Mouse (Mus musculus): ENCODE results near the gene Otop2. TPM values are rescaled to one million over a fixed set of nuclear protein-coding genes. Genes with fewer than 3 reads are reported as not detected.

The Otop2 gene
- polyA plus RNA-seq, 1 experiment from 2014 or later: 0.20 TPM

DNA sequence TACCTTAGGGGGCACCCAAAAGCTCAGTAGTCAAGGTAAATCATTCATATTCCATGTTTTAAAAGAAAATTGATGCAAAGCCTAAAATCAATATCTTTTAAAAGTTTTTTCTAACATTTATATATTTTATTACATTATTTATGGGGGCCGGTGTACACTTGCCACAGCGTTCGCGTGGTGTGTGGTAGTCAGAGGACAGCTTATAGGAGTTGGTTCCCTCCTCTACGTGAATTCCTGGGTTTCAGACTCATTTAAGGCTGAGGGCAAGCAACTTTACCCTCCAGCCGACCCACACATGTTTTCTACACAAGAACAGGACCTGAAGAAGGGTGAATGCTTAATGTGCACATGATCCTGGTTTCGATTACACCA lies 29.4 kb upstream of the Otop2 start:
- Histone ChIP-seq H3K4me3 (peak overlapping the region; percentile 70), H3K9ac (peak overlapping the region; percentile 67), H3K27me3 (no peaks in the 10 kb centered on the region), H3K36me3 (no peaks in the 10 kb centered on the region), H3K4me1 (peaks cover 18% of the 10 kb centered on the region), H3K27ac (peak overlapping the region; percentile 71), H3K4me2 (peak overlapping the region; percentile 67), H3K9me3 (no peaks in the 10 kb centered on the region)
- WGBS: 18% methylated on average over 7 of the region's 7 CpGs
- no peak for ATAC-seq (ENCODE audit: insufficient number of reproducible peaks, insufficient read depth, low FRiP score, low TSS enrichment, low read depth)

DNA sequence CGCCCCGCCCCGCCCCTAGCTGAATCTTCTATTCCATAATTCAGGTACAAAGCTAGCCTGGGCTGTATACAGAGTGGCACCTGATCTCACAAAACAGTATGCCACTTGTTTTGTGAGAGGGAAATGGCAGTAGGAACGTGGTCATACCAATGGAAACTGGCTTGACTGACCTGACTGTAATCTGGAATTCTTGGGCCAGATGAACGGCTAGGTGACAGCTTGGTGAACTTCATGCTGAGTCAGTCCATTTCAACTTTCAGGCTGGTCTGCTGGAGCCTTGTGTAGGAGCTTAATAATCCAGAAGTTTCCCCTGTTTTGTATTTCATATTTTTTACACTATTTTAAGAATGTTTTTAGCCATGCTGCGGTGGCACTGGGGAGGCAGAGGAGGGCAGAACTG lies 28.8 kb upstream of the Otop2 start:
- ATAC-seq (ENCODE audit: insufficient number of reproducible peaks, insufficient read depth, low FRiP score, low TSS enrichment, low read depth): no peak
- peaks cover 18% of the 10 kb centered on the region for H3K4me1 ChIP-seq
- H3K9me3 ChIP-seq: no peaks in the 10 kb centered on the region
- H3K36me3 ChIP-seq: no peaks in the 10 kb centered on the region
- 77% methylated on average over 6 of the region's 6 CpGs for WGBS
- peak overlapping the region; percentile 70; the same call in 1 of the 2 replicates for H3K4me3 ChIP-seq
- H3K27me3 ChIP-seq: no peaks in the 10 kb centered on the region
- peak overlapping the region; percentile 67 for H3K4me2 ChIP-seq
- no peak overlapping the region for H3K9ac ChIP-seq
- no peak overlapping the region for H3K27ac ChIP-seq

DNA sequence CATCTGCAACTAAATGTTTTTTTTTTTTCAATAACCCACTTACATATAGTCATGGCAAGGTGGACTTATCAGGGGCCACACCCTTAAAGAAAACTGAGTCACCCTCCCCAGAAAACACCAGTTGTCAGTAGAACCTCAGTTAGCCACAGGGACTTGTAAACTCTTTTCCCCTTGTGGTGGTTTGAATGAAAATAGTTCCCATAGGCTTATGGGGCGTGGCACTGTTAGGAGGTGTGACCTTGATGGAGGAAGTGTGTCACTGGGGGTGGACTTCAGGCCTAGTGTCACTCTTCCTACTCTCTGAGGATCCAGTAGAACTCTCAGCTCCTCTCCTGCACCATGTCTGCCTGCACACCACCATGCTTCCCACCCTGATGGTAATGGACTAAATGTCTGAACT lies 27.2 kb upstream of the Otop2 start:
- no peak overlapping the region for H3K4me2 ChIP-seq
- no peak overlapping the region for H3K9ac ChIP-seq
- no peak overlapping the region for H3K4me3 ChIP-seq
- peaks cover 18% of the 10 kb centered on the region for H3K4me1 ChIP-seq
- H3K36me3 ChIP-seq: no peaks in the 10 kb centered on the region
- H3K9me3 ChIP-seq: no peaks in the 10 kb centered on the region
- WGBS: 52% methylated on average over 1 of the region's 1 CpGs
- no peaks in the 10 kb centered on the region for H3K27me3 ChIP-seq
- ATAC-seq (ENCODE audit: insufficient number of reproducible peaks, insufficient read depth, low FRiP score, low TSS enrichment, low read depth): no peak
- H3K27ac ChIP-seq: no peak overlapping the region

DNA sequence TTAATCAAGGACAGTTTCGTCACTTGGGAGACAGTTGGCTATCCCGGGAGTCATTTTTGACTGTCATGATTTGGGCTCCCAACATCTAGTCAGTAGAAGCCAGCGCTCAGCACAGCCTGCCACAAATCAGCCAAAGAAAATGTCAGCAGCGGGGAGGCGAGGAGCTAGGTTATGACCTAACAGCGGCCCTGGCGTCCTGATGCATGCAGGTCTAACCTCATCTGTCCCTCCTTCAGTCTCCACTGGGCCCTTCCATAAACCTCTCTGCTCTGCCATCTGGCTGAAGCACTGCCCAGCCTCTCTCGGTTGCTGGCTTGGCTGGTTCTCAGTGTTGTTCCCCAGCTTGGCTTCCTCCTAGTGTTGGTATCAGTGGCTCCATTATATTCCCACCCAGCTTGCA lies 24.7 kb upstream of the Otop2 start:
- H3K4me3 ChIP-seq: no peak overlapping the region
- H3K4me2 ChIP-seq: no peak overlapping the region
- WGBS: 75% methylated on average over 8 of the region's 8 CpGs
- H3K9me3 ChIP-seq: no peaks in the 10 kb centered on the region
- H3K27me3 ChIP-seq: no peaks in the 10 kb centered on the region
- no peak for ATAC-seq (ENCODE audit: insufficient number of reproducible peaks, insufficient read depth, low FRiP score, low TSS enrichment, low read depth)
- H3K4me1 ChIP-seq: peaks cover 6% of the 10 kb centered on the region
- no peak overlapping the region for H3K9ac ChIP-seq
- H3K36me3 ChIP-seq: no peaks in the 10 kb centered on the region
- H3K27ac ChIP-seq: no peak overlapping the region

DNA sequence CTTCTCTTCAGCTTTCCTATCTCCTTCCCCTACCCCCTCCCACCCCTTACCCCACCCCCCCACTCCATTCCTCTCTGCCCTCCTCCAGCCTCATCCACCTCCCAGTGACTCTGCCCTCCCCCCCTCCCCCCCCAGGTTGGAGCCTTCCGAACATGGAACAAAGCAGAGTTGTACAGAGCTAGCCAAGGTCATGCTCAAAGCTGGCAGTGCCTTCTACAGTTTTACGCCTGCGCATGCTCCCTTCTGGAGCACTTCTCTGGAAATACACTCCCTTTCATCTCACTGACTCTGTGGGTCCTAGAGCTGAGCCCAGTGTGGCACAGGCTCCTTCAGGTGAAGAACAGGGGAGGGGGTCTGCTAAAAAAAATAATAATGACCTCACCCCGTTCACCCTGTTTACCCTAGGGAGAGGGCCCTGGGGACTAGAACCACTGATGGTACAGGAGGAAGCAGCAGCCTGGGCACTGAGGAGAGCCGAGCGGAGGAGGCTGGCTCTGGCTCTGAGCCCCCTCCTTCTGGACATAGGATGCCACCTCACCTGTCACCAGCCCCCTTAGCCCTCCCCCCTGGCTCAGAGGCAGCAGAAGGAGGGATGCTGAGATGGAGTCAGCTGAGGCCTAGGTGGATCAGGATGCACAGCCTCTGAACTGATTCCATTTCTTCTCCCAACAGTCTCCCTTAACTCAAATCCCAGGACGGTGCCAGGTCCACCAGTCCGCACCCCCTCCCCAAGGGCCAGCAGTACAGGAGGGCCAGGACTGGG lies 24.1 kb upstream of the Otop2 start:
- WGBS: 83% methylated on average over 8 of the region's 8 CpGs
- no peaks in the 10 kb centered on the region for H3K36me3 ChIP-seq
- ATAC-seq (ENCODE audit: insufficient number of reproducible peaks, insufficient read depth, low FRiP score, low TSS enrichment, low read depth): no peak
- H3K4me1 ChIP-seq: peaks cover 3% of the 10 kb centered on the region
- no peaks in the 10 kb centered on the region for H3K27me3 ChIP-seq
- no peak overlapping the region for H3K9ac ChIP-seq
- no peak overlapping the region for H3K4me3 ChIP-seq
- no peak overlapping the region for H3K4me2 ChIP-seq
- no peak overlapping the region for H3K27ac ChIP-seq
- H3K9me3 ChIP-seq: no peaks in the 10 kb centered on the region

GRCm38 (mm10) chr11:115283486-115283765 lies 23.5 kb upstream of the Otop2 start:
- Histone ChIP-seq H3K4me1 (no peaks in the 10 kb centered on the region), H3K9me3 (no peaks in the 10 kb centered on the region), H3K36me3 (no peaks in the 10 kb centered on the region), H3K27ac (no peak overlapping the region), H3K9ac (no peak overlapping the region), H3K4me3 (no peak overlapping the region), H3K4me2 (no peak overlapping the region), H3K27me3 (no peaks in the 10 kb centered on the region)
- no peak for ATAC-seq (ENCODE audit: insufficient number of reproducible peaks, insufficient read depth, low FRiP score, low TSS enrichment, low read depth)
- WGBS: 72% methylated on average over 9 of the region's 9 CpGs

DNA sequence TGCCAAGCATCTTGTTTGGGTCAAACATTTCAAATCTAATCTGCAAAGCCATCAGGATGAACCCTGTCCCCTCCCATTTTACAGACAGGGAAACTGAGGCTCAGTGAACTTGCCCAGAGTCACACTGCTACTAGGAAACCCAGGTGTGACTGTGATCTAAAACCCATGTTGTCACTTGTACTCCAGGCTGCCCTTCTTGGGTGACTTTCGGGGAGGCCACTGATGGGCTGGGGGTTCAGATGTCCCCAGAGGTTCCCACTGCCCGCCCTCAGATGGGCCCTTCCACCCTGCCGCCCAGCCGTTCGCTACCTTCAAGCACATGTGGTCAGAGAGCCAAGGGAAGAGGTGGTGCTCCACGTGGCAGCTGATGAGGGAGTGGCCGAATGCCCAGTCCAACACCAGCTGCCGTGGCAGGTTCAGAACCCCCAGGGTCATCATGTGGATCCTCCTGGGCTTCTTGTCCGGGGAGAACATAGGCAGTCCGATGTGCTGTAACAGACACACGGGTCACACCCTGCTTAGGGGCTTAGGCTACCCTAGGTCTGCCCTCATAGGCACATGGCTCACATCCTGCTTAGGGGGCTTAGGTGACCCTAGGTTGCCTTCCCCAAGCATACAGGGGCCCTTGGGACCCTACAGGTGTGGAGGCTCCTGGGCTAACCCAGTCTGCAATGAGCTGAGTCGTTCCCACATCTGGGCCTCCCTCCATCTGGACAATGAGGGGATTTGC lies 22.9 kb upstream of the Otop2 start:
- H3K27ac ChIP-seq: no peak overlapping the region
- no peak overlapping the region for H3K4me2 ChIP-seq
- H3K4me1 ChIP-seq: no peaks in the 10 kb centered on the region
- no peaks in the 10 kb centered on the region for H3K9me3 ChIP-seq
- H3K9ac ChIP-seq: no peak overlapping the region
- H3K27me3 ChIP-seq: no peaks in the 10 kb centered on the region
- H3K4me3 ChIP-seq: no peak overlapping the region
- no peak for ATAC-seq (ENCODE audit: insufficient number of reproducible peaks, insufficient read depth, low FRiP score, low TSS enrichment, low read depth)
- 86% methylated on average over 12 of the region's 12 CpGs for WGBS
- H3K36me3 ChIP-seq: no peaks in the 10 kb centered on the region

- H3K27ac ChIP-seq: no peak overlapping the region
- no peaks in the 10 kb centered on the region for H3K27me3 ChIP-seq
- no peak overlapping the region for H3K4me3 ChIP-seq
- H3K9ac ChIP-seq: no peak overlapping the region
- H3K4me1 ChIP-seq: no peaks in the 10 kb centered on the region
- no peak overlapping the region for H3K4me2 ChIP-seq
- 63% methylated on average over 4 of the region's 4 CpGs for WGBS
- ATAC-seq (ENCODE audit: insufficient number of reproducible peaks, insufficient read depth, low FRiP score, low TSS enrichment, low read depth): no peak
- H3K36me3 ChIP-seq: no peaks in the 10 kb centered on the region
- H3K9me3 ChIP-seq: no peaks in the 10 kb centered on the region
These were observed 21.7 kb upstream of the Otop2 start for GRCm38 (mm10) chr11:115285282-115285681.

DNA sequence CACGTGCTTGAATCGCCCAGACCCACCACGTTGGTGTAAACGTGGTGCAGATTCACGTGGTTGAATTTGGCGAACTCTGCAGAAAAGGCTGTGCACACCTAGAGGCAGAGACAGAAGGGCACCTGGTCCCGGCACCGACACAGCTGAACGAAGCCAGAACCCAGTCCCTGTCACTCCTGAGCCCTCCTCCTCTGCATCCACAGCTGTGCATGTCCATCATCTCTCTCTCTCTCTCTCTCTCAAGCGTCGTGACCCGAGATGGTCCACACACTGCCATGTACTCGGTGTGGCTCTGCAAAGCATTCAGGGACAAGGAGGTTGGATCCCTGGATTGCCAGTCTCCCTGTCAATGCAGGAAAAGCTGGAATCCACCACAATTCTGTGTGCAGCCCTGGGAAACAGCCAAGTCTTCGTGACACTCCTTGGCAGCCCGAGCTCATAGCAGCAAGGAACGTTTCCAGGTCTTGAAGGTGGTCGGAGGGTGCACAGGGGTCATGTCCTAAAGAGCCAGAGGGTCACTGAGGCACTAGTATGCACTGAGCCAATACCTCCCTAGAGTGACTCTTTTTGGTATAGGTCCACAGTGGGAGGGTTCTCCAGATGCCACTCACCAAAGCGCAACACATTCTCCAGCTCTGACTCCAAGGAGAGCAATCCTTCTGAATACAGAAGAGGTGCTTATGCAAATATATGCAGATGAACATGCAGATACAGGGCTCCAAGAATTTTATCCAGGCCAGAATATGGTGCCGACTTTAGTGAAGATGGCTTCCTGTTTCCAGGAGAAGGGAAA lies 20.6 kb upstream of the Otop2 start:
- Histone ChIP-seq H3K27me3 (no peaks in the 10 kb centered on the region), H3K4me3 (no peak overlapping the region), H3K4me1 (no peaks in the 10 kb centered on the region), H3K27ac (no peak overlapping the region), H3K9ac (no peak overlapping the region), H3K4me2 (no peak overlapping the region), H3K9me3 (no peaks in the 10 kb centered on the region), H3K36me3 (no peaks in the 10 kb centered on the region)
- WGBS: 73% methylated on average over 19 of the region's 19 CpGs
- no peak for ATAC-seq (ENCODE audit: insufficient number of reproducible peaks, insufficient read depth, low FRiP score, low TSS enrichment, low read depth)

GRCm38 (mm10) chr11:115287386-115287785 lies 19.6 kb upstream of the Otop2 start:
- WGBS: 80% methylated on average over 5 of the region's 5 CpGs
- no peak for ATAC-seq (ENCODE audit: insufficient number of reproducible peaks, insufficient read depth, low FRiP score, low TSS enrichment, low read depth)
- H3K9ac ChIP-seq: no peak overlapping the region

GRCm38 (mm10) chr11:115288305-115288704 lies 18.7 kb upstream of the Otop2 start:
- Histone ChIP-seq H3K4me3 (no peak overlapping the region), H3K9ac (no peak overlapping the region), H3K4me2 (no peak overlapping the region), H3K9me3 (no peaks in the 10 kb centered on the region), H3K27ac (no peak overlapping the region), H3K36me3 (no peaks in the 10 kb centered on the region), H3K27me3 (no peaks in the 10 kb centered on the region), H3K4me1 (no peaks in the 10 kb centered on the region)
- ATAC-seq (ENCODE audit: insufficient number of reproducible peaks, insufficient read depth, low FRiP score, low TSS enrichment, low read depth): no peak
- 95% methylated on average over 2 of the region's 2 CpGs for WGBS

More at GRCm38 (mm10) chr11:115287386-115287785, 19.6 kb upstream of the Otop2 start:
- H3K4me2 ChIP-seq: no peak overlapping the region
- H3K36me3 ChIP-seq: no peaks in the 10 kb centered on the region
- no peaks in the 10 kb centered on the region for H3K4me1 ChIP-seq
- no peak overlapping the region for H3K4me3 ChIP-seq
- no peaks in the 10 kb centered on the region for H3K27me3 ChIP-seq
- no peaks in the 10 kb centered on the region for H3K9me3 ChIP-seq
- no peak overlapping the region for H3K27ac ChIP-seq

GRCm38 (mm10) chr11:115289885-115290284 lies 17.1 kb upstream of the Otop2 start:
- H3K27me3 ChIP-seq: no peaks in the 10 kb centered on the region
- H3K36me3 ChIP-seq: no peaks in the 10 kb centered on the region
- no peak overlapping the region for H3K4me3 ChIP-seq
- no peak for ATAC-seq (ENCODE audit: insufficient number of reproducible peaks, insufficient read depth, low FRiP score, low TSS enrichment, low read depth)
- WGBS: 70% methylated on average over 8 of the region's 8 CpGs
- no peak overlapping the region for H3K27ac ChIP-seq
- H3K4me1 ChIP-seq: no peaks in the 10 kb centered on the region
- no peak overlapping the region for H3K9ac ChIP-seq
- H3K9me3 ChIP-seq: no peaks in the 10 kb centered on the region
- no peak overlapping the region for H3K4me2 ChIP-seq
